Mouse (Mus musculus): ENCODE results near the gene Rac1.
A peak's percentile ranks its signal among the peaks of the same experiment; 100 is the strongest.

Gene Rac1

DNA sequence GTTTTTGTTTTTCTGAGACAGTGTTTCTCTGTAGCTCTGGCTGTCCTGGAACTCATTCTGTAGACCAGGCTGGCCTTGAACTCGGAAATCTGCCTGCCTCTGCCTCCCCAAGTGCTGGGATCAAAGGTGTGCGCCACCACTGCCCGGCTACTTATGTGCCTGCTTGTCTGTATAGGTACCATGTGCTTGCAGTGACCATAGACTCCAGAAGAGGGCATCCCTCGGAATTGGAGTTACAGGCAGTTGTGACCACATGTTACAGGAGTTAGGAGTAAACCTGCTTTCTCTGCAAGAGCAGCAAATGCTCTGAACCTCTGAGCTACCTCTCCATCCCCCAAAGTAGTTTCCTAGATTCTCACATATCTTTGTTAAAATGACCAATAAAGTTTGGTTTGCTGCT is 36.1 kb downstream of the Rac1 start:
- peak in 1 of 2 experiments; percentile 36 for DNase-seq

DNA sequence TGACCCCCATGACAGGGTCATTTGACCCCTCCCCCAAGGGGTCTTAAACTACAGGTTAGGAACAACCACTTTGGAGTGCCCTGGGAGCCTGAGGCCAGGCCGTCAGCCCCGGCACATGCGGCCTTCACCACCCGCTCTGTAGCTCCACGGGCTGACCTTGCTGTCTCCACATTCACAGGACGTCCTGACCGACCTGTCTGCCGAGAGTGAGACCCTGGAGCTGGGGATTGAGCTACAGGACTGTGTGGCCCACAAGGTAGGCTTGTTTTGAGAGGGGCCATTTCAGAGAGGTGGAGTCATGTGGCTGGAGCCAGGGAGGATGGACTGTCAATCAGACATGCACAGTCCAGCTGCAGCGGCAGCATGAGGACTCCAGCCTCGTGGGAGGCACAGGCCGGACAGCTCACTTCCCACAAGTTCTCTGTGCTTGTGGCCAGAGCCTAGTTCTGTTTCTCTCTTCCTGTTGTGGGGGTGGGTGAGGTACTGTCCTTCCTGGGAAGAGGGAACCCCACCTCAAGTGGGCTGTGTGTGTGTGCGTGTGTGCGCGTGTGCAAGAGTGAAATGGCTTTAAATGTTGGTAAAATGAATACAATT is 38.0 kb downstream of the Rac1 start:
- DNase-seq: no peak

- no peak for DNase-seq
Observed at GRCm38 (mm10) chr5:143487998-143488397, 39.8 kb downstream of the Rac1 start.

- no peak for DNase-seq
Observed at GRCm38 (mm10) chr5:143487193-143487592, 40.6 kb downstream of the Rac1 start.

GRCm38 (mm10) chr5:143484955-143485354 is 42.9 kb downstream of the Rac1 start:
- no peak for DNase-seq

DNA sequence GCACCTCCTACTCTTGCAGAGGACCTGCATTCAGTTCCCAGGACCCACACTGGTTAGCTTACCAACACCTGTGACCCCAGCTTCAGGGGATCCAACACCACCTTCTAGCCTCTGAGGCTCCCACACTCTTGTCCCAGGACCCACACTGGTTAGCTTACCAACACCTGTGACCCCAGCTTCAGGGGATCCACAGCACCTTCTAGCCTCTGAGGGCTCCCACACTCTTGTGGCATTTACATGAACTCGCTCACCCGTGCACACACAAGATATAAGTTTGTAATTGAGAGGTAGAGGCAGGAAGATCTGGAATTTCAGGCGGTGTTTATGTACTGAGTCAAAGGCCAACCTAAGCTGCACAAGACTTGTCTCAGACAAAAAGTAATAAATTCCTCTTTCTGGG is 49.9 kb downstream of the Rac1 start:
- no peak for DNase-seq

- DNase-seq: no peak
Observed at GRCm38 (mm10) chr5:143476013-143476412, 51.8 kb downstream of the Rac1 start.

DNA sequence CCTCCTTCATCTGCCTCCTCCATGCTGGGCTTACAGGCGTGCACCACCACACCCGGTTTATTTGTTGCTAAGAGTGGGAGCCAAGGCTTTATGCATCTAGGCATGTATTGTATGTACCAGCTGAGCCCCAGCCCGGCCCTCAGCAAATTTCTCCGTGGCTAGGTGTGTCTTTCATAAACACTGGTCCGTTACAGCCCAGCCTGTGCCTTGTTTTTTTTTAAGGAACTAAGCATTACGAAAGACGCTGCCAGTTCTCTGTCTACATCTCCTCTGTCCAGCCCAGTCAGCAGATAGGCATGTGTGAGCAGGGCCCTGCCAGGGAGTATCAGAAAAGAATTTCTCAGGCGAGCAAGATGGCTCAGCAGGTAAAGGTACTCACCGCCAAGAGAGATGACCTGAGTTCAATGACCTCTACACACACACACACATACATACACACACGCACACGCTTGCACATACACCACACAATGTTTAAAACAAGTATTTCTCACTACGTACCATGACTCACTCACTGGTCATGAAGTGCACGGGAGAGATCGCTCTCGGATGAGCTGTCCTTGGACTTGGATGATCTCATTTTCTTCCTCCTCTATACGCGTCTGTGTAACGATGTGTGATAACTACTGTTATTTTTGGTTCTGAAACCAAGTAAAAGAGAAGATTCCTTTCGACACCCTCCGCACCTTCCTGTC is 52.5 kb downstream of the Rac1 start:
- DNase-seq: no peak

GRCm38 (mm10) chr5:143471953-143472618 is 55.8 kb downstream of the Rac1 start:
- DNase-seq: no peak

DNA sequence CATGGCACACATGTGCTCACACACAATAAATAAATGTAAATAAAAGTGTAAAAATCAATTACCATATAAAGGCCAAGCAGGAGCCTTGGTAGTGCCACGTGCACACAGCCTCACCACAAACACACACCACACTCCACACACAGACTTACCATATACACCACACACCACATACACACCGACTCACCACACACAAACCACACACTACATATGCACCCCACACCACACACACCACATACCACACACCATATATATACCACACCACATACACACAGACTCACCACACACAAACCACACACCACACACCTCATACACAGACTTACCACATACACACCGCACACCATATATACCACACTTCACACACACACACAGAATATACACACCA is 56.7 kb downstream of the Rac1 start:
- DNase-seq: no peak

- peak; percentile 20 to 38 for DNase-seq
Observed at GRCm38 (mm10) chr5:143470421-143471164, 57.2 kb downstream of the Rac1 start.

- no peak for DNase-seq
Observed at GRCm38 (mm10) chr5:143469628-143470027, 58.2 kb downstream of the Rac1 start.

DNA sequence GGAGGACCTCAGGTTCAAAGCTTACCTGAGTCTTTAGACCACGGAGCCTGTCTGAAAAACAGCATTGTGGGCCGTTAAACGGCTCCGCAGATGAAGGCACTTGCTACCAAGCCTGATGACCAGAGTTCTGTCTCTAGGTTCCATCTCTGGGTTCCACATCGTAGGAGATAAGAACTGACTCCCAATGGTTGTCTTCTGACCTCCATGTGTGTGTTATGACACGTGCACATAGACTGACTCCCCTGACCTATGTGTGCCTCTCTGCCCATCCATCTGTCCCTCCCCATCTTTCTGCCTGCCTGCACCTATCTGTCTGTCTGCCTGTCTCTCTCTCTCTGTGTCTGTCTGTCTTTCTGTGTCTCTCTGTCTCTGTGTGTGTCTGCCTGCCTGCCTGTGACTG is 59.9 kb downstream of the Rac1 start:
- no peak for DNase-seq

- DNase-seq: no peak
Observed at GRCm38 (mm10) chr5:143466891-143467669, 60.8 kb downstream of the Rac1 start.

GRCm38 (mm10) chr5:143465156-143466085 is 62.4 kb downstream of the Rac1 start:
- peak in 1 of 2 experiments; percentile 12 for DNase-seq

DNA sequence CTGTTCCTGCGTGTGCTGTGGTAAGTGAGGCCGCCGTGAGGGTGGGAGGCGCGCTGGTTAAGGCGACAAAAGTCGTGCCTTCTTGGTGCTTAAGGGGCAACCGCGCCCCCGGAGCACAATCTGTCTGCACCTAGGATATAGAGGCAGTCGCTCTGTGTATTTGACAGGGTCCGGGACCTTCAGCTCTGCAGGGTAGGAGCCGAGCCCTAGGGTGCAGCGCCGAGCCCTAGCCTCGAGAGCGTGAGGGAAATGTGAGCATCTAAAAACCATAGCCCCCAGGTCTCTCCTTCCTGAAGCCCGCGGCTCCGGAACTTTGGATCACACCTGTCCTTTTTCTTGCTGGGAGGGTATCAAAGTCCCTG is 63.1 kb downstream of the Rac1 start:
- no peak for DNase-seq

DNA sequence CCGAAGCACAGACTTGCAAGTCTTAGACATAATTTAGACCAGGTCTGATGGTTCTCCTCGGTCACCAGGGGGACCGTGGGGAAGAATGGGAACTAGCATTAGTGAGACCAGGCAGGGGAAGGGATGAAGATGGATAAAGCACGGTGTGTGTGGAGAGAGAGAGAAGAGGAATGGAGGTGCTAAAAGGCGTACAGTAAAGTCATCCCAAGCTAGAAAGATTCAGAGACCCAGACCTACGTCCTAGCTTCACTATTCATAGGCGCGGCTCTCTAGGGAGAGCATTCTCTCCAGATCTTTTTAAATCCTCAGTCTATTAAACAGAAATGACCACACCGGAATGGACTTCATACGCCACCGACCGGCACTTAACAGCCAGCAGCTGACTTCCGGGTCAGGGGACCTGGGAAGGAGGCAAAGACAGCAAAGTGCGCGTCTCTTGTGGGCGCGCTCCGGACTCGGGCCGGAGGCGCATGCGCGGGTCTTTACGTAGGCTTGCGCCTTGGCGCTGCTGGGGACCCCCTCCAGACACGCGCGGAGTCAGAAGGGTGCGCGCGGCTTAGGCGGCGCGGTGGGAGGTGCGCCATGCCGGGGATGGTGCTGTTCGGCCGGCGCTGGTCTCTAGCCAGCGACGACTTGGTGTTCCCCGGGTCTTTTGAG is 63.6 kb downstream of the Rac1 start, which contains the start of gene Daglb:
Gene Daglb (plus strand): TSS at position 485 of the 657 bp plus-strand sequence.
- peak; percentile 90 to 94 for DNase-seq

DNA sequence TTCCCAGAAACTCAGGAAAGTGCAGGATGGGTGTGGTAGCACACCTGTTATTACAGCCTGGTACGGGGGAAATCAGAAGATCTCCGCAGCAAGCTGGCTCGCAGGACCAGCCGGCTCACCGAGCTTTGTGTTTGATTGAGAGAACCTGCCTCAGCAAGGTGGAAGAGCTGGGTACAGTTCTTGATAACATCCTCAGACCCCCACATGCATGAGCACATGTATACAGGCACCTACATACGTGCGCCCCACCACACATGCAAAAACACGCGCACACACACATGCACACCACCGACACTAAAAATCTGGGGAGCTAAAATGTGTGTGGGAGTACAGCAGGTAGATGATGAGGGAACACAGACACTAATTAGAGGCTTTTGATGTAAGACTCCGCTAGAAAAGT is 64.2 kb downstream of the Rac1 start:
- DNase-seq: no peak

All from kidney, postnatal 36 days (tissue).